Mouse (Mus musculus): Measurements from ENCODE around the gene Lsm7.

DNA sequence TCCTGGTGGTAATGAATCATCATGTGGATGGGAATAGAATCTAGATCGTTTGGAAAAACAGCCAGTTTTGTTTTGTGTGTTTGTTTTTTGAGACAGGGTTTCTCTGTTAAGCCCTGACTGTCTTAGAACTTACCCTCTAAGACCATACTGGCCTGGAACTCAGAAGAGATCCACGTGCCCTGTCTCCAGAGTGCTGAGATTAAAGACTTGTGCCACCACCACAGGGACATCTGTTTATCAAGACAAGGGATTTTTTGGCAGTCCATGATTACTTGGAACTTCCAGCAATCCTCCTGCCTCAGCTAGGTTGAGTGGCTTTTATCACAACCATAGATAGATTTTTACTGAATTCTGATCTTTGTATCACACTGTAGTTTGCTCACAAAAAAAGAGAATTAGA is 30.2 kb downstream of the Lsm7 start:
- TF ChIP-seq POLR2A (IDR thresholded peaks at IDR 0.05; ENCODE audit: control insufficient read depth, extremely low read depth, insufficient read depth, low read length, poor library complexity) (no peak), CTCF (IDR thresholded peaks at IDR 0.05; ENCODE audit: borderline replicate concordance, control insufficient read depth, extremely low read depth, insufficient read depth, low read length, poor library complexity) (no peak)
